Mouse (Mus musculus): Measurements from ENCODE around the gene Higd1a. TPM values are rescaled to one million over a fixed set of nuclear protein-coding genes. Genes with fewer than 3 reads are reported as not detected.

The Higd1a gene
- polyA plus RNA-seq, 1 experiment from 2014 or later: 241 TPM

- Histone ChIP-seq H3K27me3 (replicated peaks) (no peaks in the 10 kb centered on the region), H3K4me2 (no peak overlapping the region), H3K9ac (no peak overlapping the region), H3K4me3 (replicated peaks) (no peak overlapping the region), H3K4me1 (0 out of 2 replicates have a peak, but pooled peaks cover 10% of the 10 kb centered on the region), H3K36me3 (no peaks in the 10 kb centered on the region), H3K27ac (no peak overlapping the region), H3K9me3 (no peaks in the 10 kb centered on the region)
- no peak for ATAC-seq (ENCODE audit: insufficient read depth, low FRiP score, low read depth)
Measured at GRCm38 (mm10) chr9:121873578-121873977, 15.4 kb upstream of the Higd1a start.

- 0 out of 2 replicates have a peak, but pooled peaks cover 11% of the 10 kb centered on the region for H3K4me1 ChIP-seq
- H3K4me3 ChIP-seq (replicated peaks): no peak overlapping the region
- H3K36me3 ChIP-seq: no peaks in the 10 kb centered on the region
- no peak overlapping the region for H3K4me2 ChIP-seq
- ATAC-seq (ENCODE audit: insufficient read depth, low FRiP score, low read depth): no peak
- 74% methylated on average over 2 of the region's 2 CpGs for WGBS
- no peak overlapping the region for H3K9ac ChIP-seq
- no peaks in the 10 kb centered on the region for H3K9me3 ChIP-seq
- H3K27me3 ChIP-seq (replicated peaks): no peaks in the 10 kb centered on the region
- H3K27ac ChIP-seq: no peak overlapping the region
Measured at GRCm38 (mm10) chr9:121872062-121872683, 14.0 kb upstream of the Higd1a start.

- peaks cover 16% of the 10 kb centered on the region; the same call in 1 of the 2 replicates for H3K4me1 ChIP-seq
- no peak overlapping the region for H3K9ac ChIP-seq
- H3K9me3 ChIP-seq: no peaks in the 10 kb centered on the region
- no peak overlapping the region for H3K4me2 ChIP-seq
- no peak overlapping the region for H3K4me3 ChIP-seq (replicated peaks)
- no peaks in the 10 kb centered on the region for H3K27me3 ChIP-seq (replicated peaks)
- WGBS: 53% methylated on average over 4 of the region's 4 CpGs
- no peaks in the 10 kb centered on the region for H3K36me3 ChIP-seq
- no peak overlapping the region for H3K27ac ChIP-seq
- ATAC-seq (ENCODE audit: insufficient read depth, low FRiP score, low read depth): no peak
Measured at GRCm38 (mm10) chr9:121869973-121870515, 11.9 kb upstream of the Higd1a start.

- no peak for ATAC-seq (ENCODE audit: insufficient read depth, low FRiP score, low read depth)
- Histone ChIP-seq H3K27me3 (replicated peaks) (no peaks in the 10 kb centered on the region), H3K9me3 (no peaks in the 10 kb centered on the region), H3K36me3 (no peaks in the 10 kb centered on the region), H3K9ac (no peak overlapping the region), H3K27ac (peak overlapping the region; percentile 6; the same call in 1 of the 2 replicates), H3K4me3 (replicated peaks) (no peak overlapping the region), H3K4me2 (no peak overlapping the region), H3K4me1 (peaks cover 16% of the 10 kb centered on the region; the same call in 1 of the 2 replicates)
- WGBS: 77% methylated on average over 5 of the region's 5 CpGs
Measured at GRCm38 (mm10) chr9:121869432-121869831, 11.3 kb upstream of the Higd1a start.

GRCm38 (mm10) chr9:121868236-121868635 is 10.1 kb upstream of the Higd1a start:
- ATAC-seq (ENCODE audit: insufficient read depth, low FRiP score, low read depth): no peak
- Histone ChIP-seq H3K4me3 (replicated peaks) (no peak overlapping the region), H3K27me3 (replicated peaks) (no peaks in the 10 kb centered on the region), H3K4me1 (peaks cover 16% of the 10 kb centered on the region; the same call in 1 of the 2 replicates), H3K36me3 (no peaks in the 10 kb centered on the region), H3K9ac (no peak overlapping the region), H3K9me3 (no peaks in the 10 kb centered on the region), H3K27ac (peak overlapping the region; percentile 58), H3K4me2 (no peak overlapping the region)
- WGBS: 49% methylated on average over 6 of the region's 6 CpGs

- Histone ChIP-seq H3K9ac (no peak overlapping the region), H3K4me1 (peaks cover 16% of the 10 kb centered on the region; the same call in 1 of the 2 replicates), H3K4me2 (no peak overlapping the region), H3K27me3 (replicated peaks) (no peaks in the 10 kb centered on the region), H3K4me3 (replicated peaks) (no peak overlapping the region), H3K27ac (peak overlapping the region; percentile 87), H3K9me3 (no peaks in the 10 kb centered on the region), H3K36me3 (no peaks in the 10 kb centered on the region)
- peak; percentile 61; the same call in 1 of the 2 replicates for ATAC-seq (ENCODE audit: insufficient read depth, low FRiP score, low read depth)
- 52% methylated on average over 6 of the region's 6 CpGs for WGBS
Measured at GRCm38 (mm10) chr9:121867632-121868031, 9.5 kb upstream of the Higd1a start.

- no peak for ATAC-seq (ENCODE audit: insufficient read depth, low FRiP score, low read depth)
- Histone ChIP-seq H3K4me2 (no peak overlapping the region), H3K4me1 (peaks cover 16% of the 10 kb centered on the region; the same call in 1 of the 2 replicates), H3K36me3 (no peaks in the 10 kb centered on the region), H3K27ac (peak overlapping the region; percentile 2; the same call in 1 of the 2 replicates), H3K4me3 (replicated peaks) (no peak overlapping the region), H3K9me3 (no peaks in the 10 kb centered on the region), H3K27me3 (replicated peaks) (no peaks in the 10 kb centered on the region), H3K9ac (no peak overlapping the region)
- WGBS: 37% methylated on average over 3 of the region's 3 CpGs
Measured at GRCm38 (mm10) chr9:121865425-121866008, 7.4 kb upstream of the Higd1a start.

- H3K27ac ChIP-seq: peak overlapping the region; percentile 31; the same call in 1 of the 2 replicates
- no peak for ATAC-seq (ENCODE audit: insufficient read depth, low FRiP score, low read depth)
- WGBS: 38% methylated on average over 4 of the region's 4 CpGs
Measured at GRCm38 (mm10) chr9:121864837-121865236, 6.7 kb upstream of the Higd1a start.

GRCm38 (mm10) chr9:121860921-121861320 is 2.8 kb upstream of the Higd1a start:
- H3K4me3 ChIP-seq (replicated peaks): no peak overlapping the region
- H3K27ac ChIP-seq: no peak overlapping the region
- 86% methylated on average over 2 of the region's 2 CpGs for WGBS
- no peaks in the 10 kb centered on the region for H3K9me3 ChIP-seq
- no peaks in the 10 kb centered on the region for H3K27me3 ChIP-seq (replicated peaks)
- H3K4me1 ChIP-seq: no peaks in the 10 kb centered on the region
- 0 out of 2 replicates have a peak, but pooled peaks cover 4% of the 10 kb centered on the region for H3K36me3 ChIP-seq
- no peak for ATAC-seq (ENCODE audit: insufficient read depth, low FRiP score, low read depth)
- no peak overlapping the region for H3K4me2 ChIP-seq
- no peak overlapping the region for H3K9ac ChIP-seq

More at GRCm38 (mm10) chr9:121864837-121865236, 6.7 kb upstream of the Higd1a start:
- H3K4me3 ChIP-seq (replicated peaks): no peak overlapping the region
- H3K4me2 ChIP-seq: no peak overlapping the region
- H3K36me3 ChIP-seq: no peaks in the 10 kb centered on the region
- H3K4me1 ChIP-seq: peaks cover 16% of the 10 kb centered on the region; the same call in 1 of the 2 replicates
- H3K9ac ChIP-seq: no peak overlapping the region
- H3K27me3 ChIP-seq (replicated peaks): no peaks in the 10 kb centered on the region
- H3K9me3 ChIP-seq: no peaks in the 10 kb centered on the region

- no peak overlapping the region for H3K27ac ChIP-seq
- H3K4me3 ChIP-seq (replicated peaks): no peak overlapping the region
- H3K4me2 ChIP-seq: no peak overlapping the region
- 0 out of 2 replicates have a peak, but pooled peaks cover 4% of the 10 kb centered on the region for H3K36me3 ChIP-seq
- no peaks in the 10 kb centered on the region for H3K27me3 ChIP-seq (replicated peaks)
- H3K9ac ChIP-seq: no peak overlapping the region
- 97% methylated on average over 2 of the region's 2 CpGs for WGBS
- H3K9me3 ChIP-seq: no peaks in the 10 kb centered on the region
- ATAC-seq (ENCODE audit: insufficient read depth, low FRiP score, low read depth): no peak
- 0 out of 2 replicates have a peak, but pooled peaks cover 5% of the 10 kb centered on the region for H3K4me1 ChIP-seq
Measured at GRCm38 (mm10) chr9:121859345-121859744, 1.2 kb upstream of the Higd1a start.

- peak overlapping the region; percentile 99 for H3K27ac ChIP-seq
- under 1% methylated on average over 66 of the region's 70 CpGs for WGBS
- ATAC-seq (ENCODE audit: insufficient read depth, low FRiP score, low read depth): peak; percentile 97
- H3K4me2 ChIP-seq: peak overlapping the region; percentile 71
- H3K27me3 ChIP-seq (replicated peaks): no peaks in the 10 kb centered on the region
- 0 out of 2 replicates have a peak, but pooled peaks cover 5% of the 10 kb centered on the region for H3K4me1 ChIP-seq
- H3K4me3 ChIP-seq (replicated peaks): peak overlapping the region; percentile 78
- H3K9ac ChIP-seq: peak overlapping the region; percentile 75
- H3K36me3 ChIP-seq: 0 out of 2 replicates have a peak, but pooled peaks cover 4% of the 10 kb centered on the region
- no peaks in the 10 kb centered on the region for H3K9me3 ChIP-seq
Measured at GRCm38 (mm10) chr9:121857474-121858152, 549 bp downstream of the Higd1a start.
